Mouse (Mus musculus) erythroblast, adult 5-6 weeks (primary cell): ENCODE measurements at regions not wholly inside any gene's neighbourhood (a gene's known extent, or its start where the extent isn't known, plus 50 kb on each side); places are given as distances from the start of the nearest gene placed in this dataset.
"Not testable (repeated sequence)": the region's sequence is repeated elsewhere in the genome, so short reads cannot be mapped to it uniquely, and the experiment has no call there.

Experiments
- ATAC-seq: replicated peaks from 2 replicates; pipeline ENCODE4 v1.8.0; 2016; ENCODE audit warnings: moderate number of reproducible peaks, mild to moderate bottlenecking, moderate TSS enrichment, inconsistent platforms; ENCODE audit not compliant: poor library complexity, low FRiP score, severe bottlenecking

- ATAC-seq, result no peak
Observed at GRCm38 (mm10) chr7:113691756-113692155, 74.0 kb upstream of the Spon1 start.

- ATAC-seq, result no peak
Observed at GRCm38 (mm10) chr7:113693526-113693925, 72.3 kb upstream of the Spon1 start.

GRCm38 (mm10) chr7:113694466-113694865 is 71.3 kb upstream of the Spon1 start:
- ATAC-seq, result no peak

- no peak for ATAC-seq
Observed at GRCm38 (mm10) chr7:113705929-113706328, 59.9 kb upstream of the Spon1 start.

- no peak for ATAC-seq
Observed at GRCm38 (mm10) chr7:113707596-113707995, 58.2 kb upstream of the Spon1 start.

- ATAC-seq, result no peak
Observed at GRCm38 (mm10) chr7:113710541-113711270, 55.1 kb upstream of the Spon1 start.

GRCm38 (mm10) chr7:113711356-113711755 is 54.4 kb upstream of the Spon1 start:
- not testable (repeated sequence) for ATAC-seq
